Mouse (Mus musculus) embryonic fibroblast, embryonic 13.5 days (primary cell): ENCODE results near the gene Klhl3.

Experiments
- CTCF ChIP-seq: IDR thresholded peaks from 2 replicates; pipeline ENCODE4 v1.5.1; 2011; ENCODE audit warnings: mild to moderate bottlenecking, control low read depth, low read length, moderate library complexity, borderline replicate concordance; ENCODE audit not compliant: insufficient read depth
- POLR2A ChIP-seq: IDR thresholded peaks from 2 replicates; pipeline ENCODE4 v1.6.1; 2011; ENCODE audit warnings: low read depth, mild to moderate bottlenecking, control low read depth, low read length, moderate library complexity

DNA sequence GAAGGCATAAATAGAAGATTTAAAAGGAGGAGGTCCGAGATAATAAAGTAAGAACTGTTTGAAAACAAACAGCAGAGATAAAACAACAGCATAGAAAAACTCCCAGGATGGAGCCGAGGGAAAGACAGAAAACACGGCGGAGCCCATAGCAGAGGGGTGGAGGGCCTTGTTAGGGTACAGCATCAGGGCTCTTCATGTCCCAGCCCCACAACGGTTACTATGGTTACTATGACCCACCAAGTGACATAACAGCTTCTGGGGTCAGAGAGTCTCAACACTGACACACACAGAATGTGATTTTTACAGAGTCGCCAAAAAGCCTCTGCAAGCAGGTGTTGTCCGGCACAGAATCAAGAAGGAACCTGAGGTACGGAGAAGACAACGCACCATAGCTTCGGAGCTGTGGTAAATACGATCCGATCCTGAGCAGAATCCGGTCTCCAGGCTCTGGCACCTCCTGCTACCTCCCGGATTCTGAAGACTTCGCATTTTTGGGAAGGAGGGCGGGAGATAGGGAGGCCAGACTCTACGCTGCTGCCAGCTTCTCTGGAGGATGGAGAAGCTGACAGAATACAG lies 35.0 kb upstream of the Klhl3 start:
- TF ChIP-seq CTCF (no peak), POLR2A (peak; percentile 39; the same call in 1 of the 2 replicates)
